Mouse (Mus musculus) myocyte (in vitro differentiated cells): ENCODE data around the gene Zfp318.

ENCODE experiments used
- MAX ChIP-seq: IDR thresholded peaks from one replicate; pipeline ENCODE4 v1.6.1; 2011; ENCODE audit warnings: low read depth, mild to moderate bottlenecking, control low read depth
- POLR2A ChIP-seq: IDR thresholded peaks from one replicate; pipeline ENCODE4 v1.6.1; 2011; ENCODE audit warnings: low read depth, mild to moderate bottlenecking, control low read depth, moderate library complexity; ENCODE audit not compliant: insufficient read length
- POLR2AphosphoS2 ChIP-seq: IDR thresholded peaks from one replicate; pipeline ENCODE4 v1.6.1; 2011; ENCODE audit warnings: low read depth, control low read depth; ENCODE audit not compliant: insufficient read length
- REST ChIP-seq: IDR thresholded peaks from one replicate; pipeline ENCODE4 v1.6.1; 2011; ENCODE audit warnings: mild to moderate bottlenecking, control low read depth, moderate library complexity; ENCODE audit not compliant: insufficient read depth, insufficient read length
- TCF12 ChIP-seq: IDR thresholded peaks from one replicate; pipeline ENCODE4 v1.6.1; 2011; ENCODE audit warnings: mild to moderate bottlenecking, control low read depth; ENCODE audit not compliant: poor library complexity, insufficient read depth, severe bottlenecking
- TCF3 ChIP-seq: IDR thresholded peaks from one replicate; pipeline ENCODE4 v1.6.1; 2011; ENCODE audit warnings: low read depth, control low read depth; ENCODE audit not compliant: insufficient read length
- USF1 ChIP-seq: IDR thresholded peaks from one replicate; pipeline ENCODE4 v1.6.1; 2011; ENCODE audit warnings: low read depth, mild to moderate bottlenecking, control low read depth, moderate library complexity

- TF ChIP-seq POLR2A = no peak
- no peak for TF ChIP-seq REST
- no peak for TF ChIP-seq MAX
- no peak for TF ChIP-seq TCF3
- no peak for TF ChIP-seq TCF12
- TF ChIP-seq USF1 = no peak
- TF ChIP-seq POLR2AphosphoS2 = no peak
Measured at GRCm38 (mm10) chr17:46453302-46453948, 69.9 kb downstream of the Zfp318 start.
